Mouse (Mus musculus): ENCODE measurements around the gene Entpd7. TPM values are rescaled to one million over a fixed set of nuclear protein-coding genes. Genes with fewer than 3 reads are reported as not detected.

Gene Entpd7
- polyA plus RNA-seq, 1 experiment from 2014 or later, result 4.9 TPM

DNA sequence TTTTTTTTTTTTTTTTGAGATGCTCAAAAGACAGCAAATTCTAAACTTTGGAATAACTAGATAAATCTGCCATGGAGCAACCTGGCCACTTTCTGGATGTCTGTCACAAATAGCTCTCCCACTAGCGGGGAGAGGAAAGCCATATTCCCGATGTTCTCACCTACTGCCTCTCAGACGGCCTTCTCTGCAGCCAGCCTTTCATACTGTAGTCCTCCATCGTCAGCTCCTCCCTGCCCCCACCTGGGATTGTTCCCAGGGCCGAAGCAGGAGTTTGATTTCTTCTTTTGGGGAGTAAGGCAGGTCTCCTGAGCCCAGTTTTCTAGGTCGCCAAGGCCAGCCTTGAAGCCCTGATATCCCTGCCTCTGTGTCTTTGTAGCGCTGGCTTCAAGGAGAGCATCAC is 41.7 kb downstream of the Entpd7 start:
- 67% methylated on average over 7 of the region's 7 CpGs for WGBS (ENCODE audit: insufficient replicate concordance)
- ATAC-seq, result no peak
- H3K9ac ChIP-seq, result no peak overlapping the region

DNA sequence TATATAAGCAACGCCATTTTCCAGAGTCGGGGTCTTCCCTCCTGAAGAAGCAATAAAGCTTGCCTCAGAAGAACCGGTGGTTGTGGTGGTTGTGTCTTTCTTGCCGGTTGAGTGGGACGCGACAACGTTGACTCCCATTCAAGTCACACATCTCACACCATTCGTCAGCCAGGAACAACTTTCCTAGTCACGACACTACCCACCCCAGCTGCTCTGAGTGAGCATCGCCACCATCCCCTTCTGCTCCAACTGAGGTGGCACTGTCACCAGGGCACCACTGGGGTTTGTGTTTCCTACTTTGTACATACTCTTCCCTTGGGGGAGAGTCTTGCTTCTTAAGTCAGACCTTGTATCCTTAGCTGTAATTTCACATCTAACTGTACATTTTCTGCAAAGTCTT is 48.9 kb downstream of the Entpd7 start:
- no peak for ATAC-seq
- H3K9me3 ChIP-seq (replicated peaks), result no peaks in the 10 kb centered on the region
- no peaks in the 10 kb centered on the region for H3K27me3 ChIP-seq (replicated peaks)
- WGBS (ENCODE audit: insufficient replicate concordance), result 97% methylated on average over 10 of the region's 10 CpGs
- H3K4me3 ChIP-seq, result no peak overlapping the region
- no peaks in the 10 kb centered on the region for H3K4me1 ChIP-seq
- H3K36me3 ChIP-seq, result peaks cover 93% of the 10 kb centered on the region
- H3K4me2 ChIP-seq, result no peak overlapping the region
- no peak overlapping the region for H3K9ac ChIP-seq
- no peak overlapping the region for H3K27ac ChIP-seq

More for the DNA sequence above, 41.7 kb downstream of the Entpd7 start:
- peaks cover 18% of the 10 kb centered on the region for H3K4me1 ChIP-seq
- H3K27me3 ChIP-seq (replicated peaks), result no peaks in the 10 kb centered on the region
- H3K27ac ChIP-seq, result no peak overlapping the region
- no peak overlapping the region for H3K4me2 ChIP-seq
- peaks cover 54% of the 10 kb centered on the region for H3K36me3 ChIP-seq
- no peak overlapping the region for H3K4me3 ChIP-seq
- no peaks in the 10 kb centered on the region for H3K9me3 ChIP-seq (replicated peaks)

DNA sequence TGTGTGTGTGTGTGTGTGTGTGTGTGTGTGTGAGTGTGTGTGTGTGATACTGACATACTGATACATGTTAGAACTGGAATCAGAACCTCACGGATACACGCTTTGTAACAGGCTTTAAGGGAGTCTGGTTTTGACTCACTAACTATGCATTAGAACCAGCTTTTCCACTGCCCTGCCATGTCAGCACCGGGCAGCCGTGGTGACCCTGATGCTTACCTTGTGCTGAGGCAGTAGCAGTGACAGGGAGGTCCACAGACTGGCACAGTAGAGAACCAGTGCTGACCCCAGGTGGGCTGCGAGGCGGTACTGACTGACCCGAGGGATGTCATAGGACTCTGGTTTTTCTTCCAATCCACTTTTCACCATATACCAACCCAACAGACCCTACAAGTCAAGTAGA is 53.9 kb downstream of the Entpd7 start:
- Histone ChIP-seq H3K9me3 (replicated peaks) (no peaks in the 10 kb centered on the region), H3K4me2 (no peak overlapping the region), H3K27ac (no peak overlapping the region), H3K9ac (no peak overlapping the region), H3K36me3 (peaks cover 94% of the 10 kb centered on the region), H3K4me1 (no peaks in the 10 kb centered on the region; the same call in 1 of the 2 replicates), H3K4me3 (no peak overlapping the region), H3K27me3 (replicated peaks) (no peaks in the 10 kb centered on the region)
- WGBS (ENCODE audit: insufficient replicate concordance), result 87% methylated on average over 7 of the region's 7 CpGs
- ATAC-seq, result no peak

DNA sequence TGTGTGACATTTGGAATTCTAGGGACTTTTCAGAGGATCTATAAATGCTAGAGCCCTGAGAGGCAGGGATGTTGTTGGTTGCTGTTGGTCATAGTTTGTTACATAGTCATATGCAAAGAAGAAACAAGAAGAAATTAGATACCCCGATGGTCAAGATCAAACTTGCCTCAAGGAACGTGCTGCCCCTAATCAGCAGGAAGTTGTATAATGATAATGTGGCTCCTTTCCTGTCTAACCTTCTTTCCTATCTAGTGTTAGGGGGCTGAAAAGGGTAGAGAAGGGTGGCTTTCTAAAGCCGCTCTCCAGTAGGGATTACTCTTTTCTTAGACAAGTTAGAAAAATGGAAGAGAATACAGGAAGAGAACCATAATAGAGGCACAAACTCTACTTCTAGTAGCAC is 56.3 kb downstream of the Entpd7 start:
- H3K9me3 ChIP-seq (replicated peaks), result no peaks in the 10 kb centered on the region
- no peak overlapping the region for H3K27ac ChIP-seq
- no peak overlapping the region for H3K4me3 ChIP-seq
- ATAC-seq, result no peak
- H3K27me3 ChIP-seq (replicated peaks), result no peaks in the 10 kb centered on the region
- no peaks in the 10 kb centered on the region; the same call in 1 of the 2 replicates for H3K4me1 ChIP-seq
- no peak overlapping the region for H3K9ac ChIP-seq
- 50% methylated on average over 3 of the region's 3 CpGs for WGBS (ENCODE audit: insufficient replicate concordance)
- H3K4me2 ChIP-seq, result no peak overlapping the region
- peaks cover 94% of the 10 kb centered on the region for H3K36me3 ChIP-seq

DNA sequence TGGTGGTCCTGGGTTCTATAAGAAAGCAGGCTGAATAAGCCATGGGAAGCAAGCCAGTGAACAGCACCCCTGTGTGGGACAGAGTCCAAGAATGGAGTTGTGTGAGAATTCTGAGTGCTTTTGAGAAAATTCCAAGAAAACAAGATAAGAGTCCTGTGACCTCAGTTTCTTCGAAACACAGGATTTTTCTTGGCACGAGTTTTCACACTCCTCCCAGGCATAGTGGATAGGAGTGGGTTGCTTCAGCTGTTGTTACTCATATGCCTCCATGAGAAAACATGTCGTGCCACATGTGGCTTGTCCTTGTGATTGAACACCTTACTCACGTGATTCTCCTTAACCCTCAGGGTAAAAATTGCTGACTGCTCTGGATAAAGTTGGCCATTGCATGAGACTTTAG is 58.4 kb downstream of the Entpd7 start:
- Histone ChIP-seq H3K9ac (no peak overlapping the region), H3K27ac (no peak overlapping the region), H3K27me3 (replicated peaks) (no peaks in the 10 kb centered on the region), H3K4me1 (peaks cover 12% of the 10 kb centered on the region), H3K9me3 (replicated peaks) (no peaks in the 10 kb centered on the region), H3K36me3 (peaks cover 79% of the 10 kb centered on the region), H3K4me2 (no peak overlapping the region), H3K4me3 (no peak overlapping the region)
- WGBS (ENCODE audit: insufficient replicate concordance), result 65% methylated on average over 4 of the region's 4 CpGs
- ATAC-seq, result no peak

DNA sequence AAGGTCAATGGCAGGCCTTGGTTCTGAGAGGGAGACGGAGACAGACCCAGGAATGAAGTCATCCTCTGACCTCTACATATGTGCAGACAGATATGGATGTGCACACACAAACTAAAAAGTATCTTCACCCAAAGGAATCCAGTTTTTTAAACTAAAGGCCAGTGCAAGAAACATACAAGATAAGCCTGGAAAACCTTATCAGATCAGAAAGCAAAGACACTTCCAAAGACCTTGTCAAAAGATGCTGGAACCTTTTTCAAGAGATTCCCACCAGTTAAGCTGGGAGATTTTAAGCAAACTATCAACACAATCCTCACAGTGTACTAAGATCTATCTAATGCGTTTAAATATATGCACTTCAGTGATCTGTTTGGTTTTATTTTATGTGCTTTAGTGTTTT is 60.5 kb downstream of the Entpd7 start:
- Histone ChIP-seq H3K9ac (no peak overlapping the region), H3K4me3 (no peak overlapping the region), H3K9me3 (replicated peaks) (no peaks in the 10 kb centered on the region), H3K4me1 (peaks cover 22% of the 10 kb centered on the region), H3K27ac (no peak overlapping the region), H3K36me3 (peaks cover 61% of the 10 kb centered on the region), H3K27me3 (replicated peaks) (no peaks in the 10 kb centered on the region), H3K4me2 (no peak overlapping the region)
- WGBS (ENCODE audit: insufficient replicate concordance), result 89% methylated on average over 2 of the region's 2 CpGs
- ATAC-seq, result no peak

DNA sequence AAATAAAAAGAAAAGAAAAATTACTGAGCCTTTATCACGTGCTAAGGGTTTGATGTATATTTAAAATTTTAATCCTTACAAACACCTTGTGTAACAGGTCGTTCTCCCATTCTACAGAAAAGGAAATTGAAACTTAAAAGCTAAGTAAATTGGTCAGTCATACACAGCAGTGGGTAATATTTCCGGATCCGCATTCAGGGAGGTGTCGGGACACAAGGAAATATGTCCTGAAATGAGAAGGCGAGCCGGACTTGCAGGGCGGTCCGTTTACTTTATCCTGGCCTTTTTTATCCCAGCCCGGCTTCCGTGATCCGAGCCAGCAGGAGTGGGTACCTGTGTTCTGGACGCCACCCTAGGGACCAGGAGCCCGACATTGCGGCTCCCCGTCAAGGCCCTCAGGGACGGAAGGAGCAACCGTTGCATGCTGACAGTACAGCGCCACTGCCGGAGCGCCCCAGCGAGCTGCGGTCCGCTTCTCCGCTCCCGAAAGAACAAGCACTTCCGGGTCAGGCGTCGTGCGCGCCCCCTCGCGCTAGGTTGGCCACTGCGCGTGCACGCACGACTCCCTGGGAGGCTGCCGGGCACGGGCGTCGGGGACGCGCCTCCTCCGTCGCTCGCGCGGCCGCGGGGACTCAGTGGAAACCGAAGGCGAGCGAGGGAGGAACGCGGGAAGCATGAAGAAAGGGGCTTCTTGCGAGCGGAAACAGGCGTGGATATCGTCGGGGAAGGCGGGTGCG is 63.2 kb downstream of the Entpd7 start, which contains the start of the genes Cutc and Cox15:
Cutc (plus strand) TSS at position 508 of the 737 bp plus-strand sequence.
Cox15 (minus strand) TSS at position 512 of the 737 bp plus-strand sequence.
- peak within 1 kb of the TSS; percentile 93 for H3K27ac ChIP-seq
- H3K4me1 ChIP-seq, result peaks cover 22% of the 10 kb centered on the region
- H3K36me3 ChIP-seq, result peaks cover 35% of the 10 kb centered on the region
- H3K4me2 ChIP-seq, result peak within 1 kb of the TSS; percentile 76
- ATAC-seq, result peak; percentile 86
- no peaks in the 10 kb centered on the region for H3K27me3 ChIP-seq (replicated peaks)
- peak within 1 kb of the TSS; percentile 86 for H3K9ac ChIP-seq
- H3K9me3 ChIP-seq (replicated peaks), result no peaks in the 10 kb centered on the region
- H3K4me3 ChIP-seq, result peak within 1 kb of the TSS; percentile 71
- WGBS (ENCODE audit: insufficient replicate concordance), result under 1% methylated on average over 62 of the region's 62 CpGs

DNA sequence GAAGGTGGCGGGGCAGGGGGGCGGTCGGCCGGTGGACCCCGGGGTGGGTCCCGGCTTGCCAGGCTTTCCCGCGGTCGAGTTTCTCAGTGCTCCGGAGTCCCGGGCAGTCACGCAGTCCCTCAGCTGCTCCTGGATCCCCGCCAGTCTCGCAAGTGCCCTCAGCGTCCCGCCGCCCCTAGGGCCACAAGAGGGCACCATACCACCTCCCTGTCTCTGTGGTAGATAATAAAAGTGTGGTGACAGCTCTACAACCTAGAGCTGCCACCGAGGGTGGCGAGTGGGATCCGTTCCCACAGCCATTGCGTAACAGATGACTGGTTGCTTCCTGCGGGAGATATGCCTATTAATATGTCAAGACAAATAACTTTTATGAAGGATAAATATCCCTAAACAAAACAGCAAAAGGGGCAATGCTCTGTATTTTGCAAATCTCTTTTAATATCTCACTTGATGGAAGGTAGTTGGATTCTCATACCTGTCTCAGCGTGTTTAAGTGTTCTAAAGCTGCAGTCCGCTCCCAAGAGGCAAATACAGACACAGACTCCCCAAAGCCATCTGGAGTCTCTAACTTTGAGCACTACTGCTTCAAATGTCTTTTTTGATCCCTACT is 63.9 kb downstream of the Entpd7 start:
- H3K9me3 ChIP-seq (replicated peaks), result no peaks in the 10 kb centered on the region
- peak overlapping the region; percentile 71 for H3K4me3 ChIP-seq
- peak overlapping the region; percentile 76 for H3K4me2 ChIP-seq
- ATAC-seq, result peak; percentile 91
- H3K27ac ChIP-seq, result peak overlapping the region; percentile 93
- H3K27me3 ChIP-seq (replicated peaks), result no peaks in the 10 kb centered on the region
- H3K4me1 ChIP-seq, result peaks cover 22% of the 10 kb centered on the region
- WGBS (ENCODE audit: insufficient replicate concordance), result 2% methylated on average over 24 of the region's 24 CpGs
- H3K9ac ChIP-seq, result peak overlapping the region; percentile 86
- peaks cover 28% of the 10 kb centered on the region for H3K36me3 ChIP-seq

DNA sequence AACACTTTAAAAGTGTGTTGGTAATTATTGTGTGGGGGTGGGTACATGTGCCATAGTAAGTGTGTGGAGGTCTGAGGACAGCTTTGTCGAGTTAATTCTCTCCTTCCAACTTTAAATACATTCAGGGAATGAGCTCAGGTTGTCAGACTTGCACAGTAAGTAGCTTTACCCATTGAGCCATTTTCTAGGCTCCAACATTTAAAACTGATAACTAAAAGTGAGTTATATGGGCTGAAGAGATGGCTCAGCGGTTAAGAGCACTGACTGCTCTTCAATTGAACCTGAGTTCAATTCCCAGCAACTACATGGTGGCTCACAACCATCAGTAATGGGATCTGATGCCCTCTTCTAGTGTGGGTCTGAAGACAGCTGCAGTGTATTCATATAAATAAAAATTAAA is 64.8 kb downstream of the Entpd7 start:
- Histone ChIP-seq H3K27ac (no peak overlapping the region), H3K27me3 (replicated peaks) (no peaks in the 10 kb centered on the region), H3K4me3 (no peak overlapping the region), H3K9ac (no peak overlapping the region), H3K4me2 (peak overlapping the region; percentile 76), H3K4me1 (peaks cover 22% of the 10 kb centered on the region), H3K36me3 (peaks cover 22% of the 10 kb centered on the region), H3K9me3 (replicated peaks) (no peaks in the 10 kb centered on the region)
- no peak for ATAC-seq
- 56% methylated on average over 2 of the region's 2 CpGs for WGBS (ENCODE audit: insufficient replicate concordance)

DNA sequence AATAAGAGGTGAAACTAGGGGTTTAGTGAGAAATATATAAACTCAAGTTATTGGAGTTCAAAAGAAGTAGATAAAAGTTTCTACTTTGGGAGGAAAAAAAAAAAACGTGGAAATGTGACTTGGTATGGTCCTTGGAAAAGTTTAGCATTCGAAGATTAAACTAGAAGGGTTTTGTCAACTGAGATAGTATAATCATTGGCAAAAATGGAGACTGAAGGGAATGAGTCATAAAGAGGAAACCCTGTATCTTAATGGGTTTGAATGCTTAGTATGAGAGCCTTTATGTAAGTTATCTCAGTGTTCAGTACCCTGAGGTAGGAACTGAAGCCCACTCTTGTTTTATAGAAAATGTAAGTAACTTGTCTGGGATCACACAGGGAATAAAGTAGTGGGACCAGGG is 65.4 kb downstream of the Entpd7 start:
- H3K36me3 ChIP-seq, result peaks cover 21% of the 10 kb centered on the region
- H3K27me3 ChIP-seq (replicated peaks), result no peaks in the 10 kb centered on the region
- 65% methylated on average over 2 of the region's 2 CpGs for WGBS (ENCODE audit: insufficient replicate concordance)
- no peak for ATAC-seq
- H3K4me3 ChIP-seq, result no peak overlapping the region
- peaks cover 22% of the 10 kb centered on the region for H3K4me1 ChIP-seq
- H3K27ac ChIP-seq, result no peak overlapping the region
- H3K9ac ChIP-seq, result no peak overlapping the region; the same call in 1 of the 2 replicates
- no peaks in the 10 kb centered on the region for H3K9me3 ChIP-seq (replicated peaks)
- H3K4me2 ChIP-seq, result no peak overlapping the region

DNA sequence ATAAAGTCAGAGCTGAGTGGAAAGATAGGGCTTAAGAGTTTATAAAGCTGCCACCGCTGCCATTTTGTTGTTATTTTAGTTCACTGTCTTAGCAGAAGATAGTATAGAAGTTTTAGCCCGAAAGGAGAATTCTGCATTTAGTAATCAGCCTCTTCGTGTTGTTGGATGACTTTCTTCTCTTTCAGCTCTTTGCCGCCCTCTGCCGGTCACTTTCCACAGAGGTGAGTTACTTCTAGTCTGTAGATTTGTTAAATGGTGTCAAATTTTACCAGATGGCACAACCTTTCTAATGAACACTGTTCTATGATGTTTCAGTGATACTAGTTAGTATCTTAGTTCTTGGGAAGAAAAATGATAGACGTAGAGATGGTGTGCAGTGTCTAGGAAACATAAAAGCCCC is 71.0 kb downstream of the Entpd7 start:
- Histone ChIP-seq H3K27ac (no peak overlapping the region), H3K4me3 (no peak overlapping the region), H3K27me3 (replicated peaks) (no peaks in the 10 kb centered on the region), H3K36me3 (peaks cover 12% of the 10 kb centered on the region; the same call in 1 of the 2 replicates), H3K4me2 (no peak overlapping the region), H3K9ac (no peak overlapping the region), H3K4me1 (no peaks in the 10 kb centered on the region), H3K9me3 (replicated peaks) (no peaks in the 10 kb centered on the region)
- ATAC-seq, result no peak
- WGBS (ENCODE audit: insufficient replicate concordance), result 19% methylated on average over 6 of the region's 6 CpGs

DNA sequence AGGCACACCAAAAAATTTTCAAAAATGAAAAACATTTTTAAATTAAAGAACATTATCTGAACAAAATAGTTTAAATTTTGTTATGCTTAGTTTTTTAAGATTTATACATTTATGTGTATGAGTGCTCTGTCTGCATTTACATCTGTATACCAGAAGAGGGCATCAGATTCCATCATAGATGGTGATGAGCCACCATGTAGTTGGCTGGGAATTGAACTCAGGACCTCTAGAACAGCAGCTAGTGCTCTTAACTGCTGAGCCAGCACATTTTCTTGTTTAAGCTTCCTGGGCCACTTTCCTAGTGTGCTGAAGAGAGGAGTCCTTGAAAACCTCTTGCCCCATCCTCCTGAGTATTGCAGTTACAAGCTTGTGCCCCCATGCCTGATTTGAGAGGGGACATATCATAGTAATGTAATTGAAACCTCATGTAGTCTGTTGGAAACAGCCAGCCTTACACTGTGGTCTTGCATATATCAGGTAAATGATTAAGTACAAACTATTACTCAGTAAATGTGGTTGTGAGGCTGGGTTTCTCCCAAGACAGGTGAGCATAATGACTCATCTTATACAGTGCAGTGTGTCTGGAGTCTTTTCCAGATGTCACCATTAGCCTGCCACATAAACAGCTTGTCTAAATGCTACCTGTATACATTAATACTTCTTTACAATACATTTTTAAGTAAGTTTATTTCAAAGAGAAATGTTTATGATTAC is 72.2 kb downstream of the Entpd7 start:
- Histone ChIP-seq H3K27me3 (replicated peaks) (no peaks in the 10 kb centered on the region), H3K4me1 (no peaks in the 10 kb centered on the region), H3K27ac (no peak overlapping the region), H3K9me3 (replicated peaks) (no peaks in the 10 kb centered on the region), H3K4me2 (no peak overlapping the region), H3K9ac (no peak overlapping the region), H3K36me3 (peaks cover 12% of the 10 kb centered on the region; the same call in 1 of the 2 replicates), H3K4me3 (no peak overlapping the region)
- ATAC-seq, result no peak
